Mouse (Mus musculus) fat pad, adult 2 months (tissue): ENCODE results near the gene Dse.

Source experiments
- DNase-seq: peaks from one replicate; pipeline ENCODE4 v3.0.0-alpha.2; 2011; ENCODE audit warnings: low read depth, low spot score; ENCODE audit errors: extremely low read depth

Gene Dse

DNA sequence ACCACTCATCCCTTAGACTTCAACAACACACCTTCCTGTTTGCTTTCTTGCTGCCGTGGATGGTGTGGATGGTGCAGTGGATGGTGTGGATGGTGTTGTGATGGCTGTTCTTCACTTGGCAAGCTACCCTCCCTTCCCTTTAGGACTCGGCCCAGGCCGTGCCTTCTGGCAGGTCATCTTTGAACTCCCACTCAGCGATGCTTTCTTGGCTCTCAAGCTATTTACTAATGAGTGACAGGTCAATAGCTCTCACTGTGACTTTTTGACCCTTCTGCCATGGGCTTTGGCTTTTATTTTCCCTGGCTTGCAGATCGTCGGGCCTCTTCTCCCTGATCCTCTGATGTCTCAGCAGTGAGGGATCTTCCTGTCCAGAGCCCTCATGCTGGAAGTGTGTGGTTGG lies 71.1 kb downstream of the Dse start:
- DNase-seq, result no peak

DNA sequence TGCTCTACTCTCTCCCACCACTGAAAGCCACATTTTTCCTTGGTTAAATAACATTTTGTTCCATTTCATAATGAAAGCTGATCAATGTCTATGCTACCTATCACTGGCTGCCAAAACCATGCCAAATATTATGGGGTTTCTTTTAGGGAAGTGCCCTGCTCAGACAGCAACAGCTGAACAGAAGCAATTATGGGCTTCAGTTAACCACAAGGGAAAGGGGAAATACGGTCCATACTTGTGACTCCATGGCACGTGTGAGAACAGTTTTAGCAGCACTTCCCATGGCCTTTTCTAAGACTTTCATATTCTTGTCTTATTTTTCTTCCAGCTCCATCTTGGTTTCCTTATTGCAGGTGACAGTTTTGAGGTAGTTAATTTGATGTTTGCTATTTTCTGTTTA lies 76.2 kb downstream of the Dse start:
- DNase-seq, result no peak

DNA sequence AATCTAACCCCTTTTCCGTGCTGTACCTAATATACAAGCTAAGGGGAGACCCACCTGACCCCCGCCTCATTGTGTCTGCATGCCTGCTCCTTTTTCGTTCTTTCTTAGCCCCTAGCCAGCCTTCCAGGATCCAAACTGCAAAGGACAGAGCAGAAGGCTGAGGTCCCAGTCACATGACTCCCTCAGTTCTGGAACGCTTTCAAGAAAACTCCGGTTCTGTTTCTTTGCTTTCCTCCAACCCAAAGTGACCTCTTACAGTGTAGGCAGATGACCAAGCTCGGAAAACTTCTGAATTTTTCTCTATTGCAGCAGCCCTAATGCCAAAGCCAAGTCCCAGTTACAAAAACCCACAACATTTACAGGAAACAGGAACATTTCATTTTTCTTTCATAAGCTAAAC lies 79.1 kb downstream of the Dse start:
- no peak for DNase-seq

DNA sequence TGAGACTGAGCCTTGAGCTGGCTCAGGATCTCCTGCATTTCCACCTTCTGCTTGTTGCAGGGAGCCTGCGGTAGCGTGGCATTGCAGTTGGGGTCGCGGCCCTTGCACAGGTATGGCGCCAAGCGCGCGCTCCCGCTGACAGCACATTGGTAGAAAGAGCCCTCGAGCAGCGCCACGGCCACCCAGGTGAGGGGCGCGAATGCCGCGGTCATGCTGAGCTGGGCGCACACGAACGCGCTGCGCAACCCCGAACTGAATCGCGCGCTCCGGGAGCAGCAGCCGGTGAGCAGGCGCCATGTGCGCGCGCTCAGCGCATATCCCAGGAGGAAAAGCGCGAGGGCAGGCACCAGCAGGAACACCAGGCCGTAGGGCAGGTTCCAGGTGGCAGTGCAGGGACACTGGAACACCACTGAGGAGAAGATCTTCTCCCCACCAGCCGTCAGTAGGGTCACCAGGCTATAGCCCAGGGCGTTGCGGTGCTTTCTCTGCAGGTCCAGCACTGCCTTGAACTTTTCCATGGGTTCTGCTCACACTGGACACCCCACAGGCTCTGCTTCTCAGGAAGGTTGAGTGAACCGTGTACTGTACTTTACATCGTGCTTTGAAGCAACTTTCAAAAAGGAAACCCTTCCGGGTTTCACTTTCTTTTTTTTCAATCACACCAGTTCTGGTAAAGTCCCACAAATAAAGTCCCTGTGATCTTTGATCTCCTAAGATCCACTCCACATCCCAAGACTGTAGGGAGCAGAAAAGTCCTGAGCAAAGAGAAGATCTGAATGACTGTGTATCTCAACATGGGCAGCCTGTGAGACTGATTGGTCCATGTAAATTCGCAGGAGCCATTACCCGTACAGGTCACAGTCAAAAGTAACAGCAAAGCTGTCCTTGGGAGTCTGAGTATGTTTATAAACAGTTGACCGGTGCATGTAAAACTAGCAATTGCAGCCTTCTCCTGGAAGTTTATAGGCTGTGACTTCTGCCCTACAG lies 79.8 kb downstream of the Dse start, which contains the start of gene Calhm6:
Gene Calhm6 (minus strand): TSS at position 593 of the 987 bp plus-strand sequence.
- DNase-seq, result no peak

DNA sequence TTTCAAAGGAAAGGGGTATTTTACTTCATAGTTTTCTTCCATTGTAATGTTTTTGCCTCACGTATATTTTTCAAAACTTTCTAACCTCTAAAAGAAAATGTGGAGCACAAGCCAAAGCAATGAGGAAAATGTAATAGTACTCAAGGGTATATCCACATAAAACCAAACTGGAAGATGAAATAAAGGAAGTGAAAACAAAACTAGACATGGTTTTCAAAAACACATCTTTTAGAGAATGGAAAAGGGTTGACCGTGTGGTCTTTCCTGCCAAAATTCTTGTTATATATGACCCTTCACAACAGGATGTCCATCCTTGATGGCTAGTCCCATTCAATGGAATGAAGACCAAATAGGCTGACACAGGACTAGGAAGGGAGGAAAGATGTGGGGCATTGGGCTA lies 89.1 kb downstream of the Dse start:
- no peak for DNase-seq

DNA sequence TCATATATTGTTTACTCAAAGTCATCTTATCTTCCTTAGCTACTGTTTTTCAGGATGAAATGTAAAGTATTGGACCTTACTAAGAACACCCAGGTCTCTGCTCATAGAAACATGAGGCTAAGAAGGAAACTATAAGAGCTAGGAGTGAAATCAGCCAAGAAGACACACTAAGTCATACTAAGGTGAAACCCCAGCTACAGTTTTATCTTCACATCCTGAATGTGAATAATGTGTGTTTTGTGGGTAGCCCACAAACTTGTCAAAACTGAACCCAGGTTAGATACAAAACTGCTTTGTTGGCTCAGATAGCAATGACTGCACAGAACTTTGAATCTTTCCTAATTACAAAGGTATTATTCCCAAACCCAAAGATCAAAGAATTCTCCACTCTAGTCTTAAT lies 89.7 kb downstream of the Dse start:
- DNase-seq, result no peak

DNA sequence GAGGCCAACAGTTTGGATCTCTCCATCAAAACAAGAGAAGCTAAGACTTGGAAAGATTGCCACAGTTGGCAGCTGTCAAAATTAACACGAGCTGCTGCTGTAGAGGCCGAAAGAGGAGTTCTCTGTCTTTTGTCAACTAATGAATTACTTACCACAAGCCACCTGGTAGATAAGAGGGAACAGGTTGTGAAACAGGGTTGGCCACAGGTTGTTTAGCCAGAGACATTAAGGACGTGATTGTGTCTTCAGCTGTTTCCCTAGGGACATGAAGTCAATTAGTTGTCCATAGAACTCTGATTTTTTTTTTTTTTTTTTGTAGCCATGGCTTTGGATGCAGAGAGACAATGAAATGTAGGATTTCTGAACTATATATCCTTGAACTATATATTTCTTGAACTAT lies 90.4 kb downstream of the Dse start:
- DNase-seq, result no peak

DNA sequence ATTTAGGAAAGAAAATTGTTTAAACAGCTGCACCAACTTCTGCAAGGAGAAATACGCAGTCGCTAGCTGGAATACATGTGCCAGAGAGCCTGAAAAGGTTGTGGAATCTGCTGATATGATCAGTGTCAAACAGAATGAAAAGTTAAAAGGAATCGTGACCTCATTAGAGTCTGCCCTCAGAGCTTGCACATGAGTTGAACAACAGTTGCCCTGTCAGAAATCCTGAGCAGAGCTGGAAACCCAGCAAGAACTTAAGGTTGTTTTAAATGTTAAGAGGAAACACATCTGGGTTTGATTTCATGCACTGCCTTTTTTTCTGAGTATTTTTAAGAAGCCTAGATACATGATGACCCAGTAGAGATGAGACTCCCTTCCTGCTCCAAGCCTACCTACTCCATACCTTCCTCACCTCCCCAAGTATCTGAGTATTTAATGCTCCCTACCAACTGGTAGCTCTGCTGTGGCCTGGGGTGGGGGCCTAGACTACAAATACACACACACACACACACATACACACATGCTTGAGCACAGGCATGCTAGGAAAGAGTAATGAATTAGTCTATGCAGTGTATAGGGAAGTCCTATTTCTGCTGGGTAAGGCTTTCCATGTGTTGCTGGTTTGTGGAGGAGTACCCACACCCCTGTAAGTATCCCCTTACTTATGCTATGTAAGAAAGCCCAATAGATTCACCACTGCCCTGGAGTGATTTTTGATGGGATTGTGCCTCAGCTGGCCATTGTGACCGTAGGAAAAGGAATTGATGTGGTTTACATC lies 95.4 kb downstream of the Dse start:
- no peak for DNase-seq

DNA sequence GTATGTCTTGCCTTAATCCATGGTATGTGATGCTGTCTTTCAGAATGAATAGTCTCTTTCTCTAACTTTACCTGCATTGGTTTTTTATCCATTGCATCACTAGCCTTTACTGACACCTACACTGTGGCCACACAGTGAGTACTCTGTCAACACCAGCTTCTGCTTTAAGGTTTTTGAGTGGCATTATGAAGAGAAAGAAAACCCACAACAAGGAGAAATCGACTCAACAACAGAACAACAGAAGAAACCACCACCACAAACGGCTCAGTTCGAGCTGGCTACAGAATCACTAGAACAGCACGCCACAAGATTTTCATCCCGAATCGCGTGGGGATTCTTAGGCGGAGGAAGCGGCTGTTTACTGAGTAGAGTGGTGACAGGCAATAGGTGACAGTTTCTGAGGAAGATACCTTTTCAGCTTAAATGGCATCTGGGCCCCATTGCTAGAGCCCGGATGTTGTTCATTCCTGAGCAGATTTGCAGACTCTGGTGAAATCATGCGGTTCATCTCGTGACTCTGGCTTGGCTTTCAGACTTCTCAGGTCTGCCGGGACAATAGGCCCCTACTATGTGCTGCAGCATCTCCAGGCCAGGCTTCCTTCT lies 96.6 kb downstream of the Dse start:
- DNase-seq, result no peak
